Mouse (Mus musculus) regulatory T cell (primary cell): ENCODE measurements around the gene Btbd9.

Source experiments
- in situ Hi-C: fragments of 300-600 bp; cut with MboI, MseI; formaldehyde crosslinking; loops from one replicate; pipeline ENCODE4 v1.15.1; 2025; ENCODE audit warnings: high pct_unique_total_duplicates

Btbd9 gene

DNA sequence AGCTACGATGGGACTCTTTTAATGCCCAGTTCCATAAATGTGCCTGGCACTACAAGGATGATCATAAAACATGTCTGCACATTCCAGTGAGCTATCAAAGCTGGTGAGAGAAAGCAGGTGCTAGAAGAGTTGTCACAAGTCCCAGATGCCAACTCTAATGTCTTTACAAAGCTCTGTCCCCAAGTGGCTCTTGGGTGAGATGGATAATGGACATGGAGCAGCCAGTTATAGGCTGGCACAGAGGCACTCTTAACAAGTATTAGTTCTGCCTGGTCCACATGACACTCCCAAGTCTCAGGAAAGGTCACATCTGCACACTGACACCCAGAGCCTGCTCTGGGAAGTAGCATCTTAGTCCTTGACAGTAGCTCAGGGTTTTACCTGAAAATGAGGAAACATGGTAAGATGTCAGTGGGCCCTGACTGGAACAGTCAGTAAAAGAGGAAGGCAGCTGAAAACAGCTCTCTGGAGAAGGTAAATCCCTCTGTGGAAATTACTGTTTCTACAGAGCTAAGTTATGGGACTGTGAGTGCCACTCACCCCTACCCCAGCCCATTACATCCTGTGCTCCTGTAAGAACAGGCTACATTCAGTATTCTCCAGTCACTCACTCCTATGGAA, 91.7 kb downstream of the Btbd9 start:
- in situ Hi-C loops: no loop called here

DNA sequence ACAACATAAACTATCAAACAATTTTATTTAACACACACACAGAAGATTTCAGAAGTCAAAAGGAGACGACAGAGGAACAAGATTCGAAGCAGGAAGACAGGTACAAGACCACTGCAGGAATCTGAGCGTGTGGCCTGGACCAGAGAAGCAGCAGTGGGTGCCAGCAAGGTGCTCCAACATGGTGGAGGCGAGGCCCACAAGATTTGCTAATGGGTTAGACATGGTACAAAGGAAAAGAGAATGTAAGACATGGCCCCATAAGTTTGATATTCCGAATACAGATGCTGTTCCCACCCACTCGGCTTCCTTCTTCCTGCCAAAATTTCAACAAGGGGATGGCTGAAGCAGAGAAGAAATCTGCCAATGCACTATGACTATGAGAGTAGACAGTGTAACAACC, 94.5 kb downstream of the Btbd9 start:
- in situ Hi-C loops: no loop called here

DNA sequence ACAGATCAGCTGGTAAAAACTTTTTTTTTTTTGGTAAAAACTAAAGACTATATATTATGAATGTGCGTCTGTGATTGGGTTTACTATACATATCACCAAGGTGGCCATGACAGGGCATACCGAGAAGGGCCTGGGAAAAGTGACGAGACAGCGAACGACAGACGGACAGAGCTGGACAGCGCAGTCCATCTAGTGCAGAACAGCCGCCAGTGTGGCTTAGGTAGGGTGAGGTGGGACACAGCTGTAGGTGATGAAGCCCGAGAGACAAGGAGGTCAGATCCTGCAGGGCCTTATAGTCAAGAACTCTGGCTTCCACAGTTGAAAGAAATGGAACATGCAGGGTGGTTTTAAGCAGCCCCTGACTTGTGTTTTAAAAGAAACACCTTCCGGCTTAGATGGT, 94.9 kb downstream of the Btbd9 start:
- in situ Hi-C loops: no loop called here

DNA sequence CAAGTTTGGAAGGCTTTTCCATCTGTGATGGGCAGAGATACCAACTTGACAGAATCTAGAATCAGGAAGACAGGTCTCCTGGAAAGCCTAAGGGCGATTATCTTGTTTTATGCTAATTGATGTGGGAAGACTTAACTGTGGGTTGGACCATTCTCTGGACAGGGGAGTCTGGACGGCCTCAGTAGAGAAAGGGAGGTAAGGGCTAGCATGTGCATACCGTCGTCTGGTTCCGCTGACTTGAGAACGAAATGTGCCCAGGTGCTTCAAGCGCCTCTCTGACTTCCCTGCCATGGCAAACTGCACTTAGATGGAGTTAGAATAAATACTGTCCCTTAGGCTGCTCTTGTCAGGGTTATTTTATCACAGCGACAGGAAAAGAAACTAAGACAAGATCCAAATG, 95.9 kb downstream of the Btbd9 start:
- in situ Hi-C loops: no loop called here

DNA sequence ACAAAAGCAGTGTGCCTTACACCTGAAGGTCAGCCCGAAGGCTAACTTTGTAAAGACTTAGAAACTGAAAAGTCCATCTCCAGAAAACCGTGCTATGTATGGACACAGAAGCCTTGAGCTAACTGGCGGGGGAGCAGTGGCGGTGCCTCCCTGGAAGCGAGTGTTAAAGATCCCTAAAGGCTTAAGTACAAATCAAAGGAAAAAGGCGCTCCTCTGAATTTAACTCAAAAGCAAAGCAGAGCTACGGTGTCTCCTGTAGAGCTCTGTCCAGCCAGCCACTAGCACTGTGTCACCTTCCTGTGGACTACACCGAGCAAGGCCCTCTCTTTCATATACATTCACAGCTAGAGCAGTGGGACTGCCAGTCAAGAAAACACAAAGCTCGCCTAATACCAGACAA, 98.1 kb downstream of the Btbd9 start:
- in situ Hi-C loops: no loop called here

DNA sequence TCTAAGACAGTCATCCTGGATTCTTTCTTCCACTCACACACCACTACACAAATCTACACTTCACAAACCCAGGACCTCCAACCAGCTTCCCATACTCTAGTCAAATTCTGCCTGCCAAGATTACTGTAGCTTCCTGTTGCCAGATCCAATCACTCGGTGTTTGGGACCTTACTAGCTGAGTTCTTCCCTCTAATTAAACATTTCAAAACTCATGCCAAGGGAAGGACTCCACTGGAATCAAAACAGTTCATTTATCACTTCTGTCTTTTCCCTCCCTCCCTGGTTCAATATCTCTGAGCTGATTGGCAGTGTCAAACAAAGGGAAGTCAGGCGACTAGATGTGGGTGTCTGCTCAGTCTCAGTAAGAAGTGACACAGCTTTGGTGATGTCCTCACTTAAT, 101.7 kb downstream of the Btbd9 start:
- in situ Hi-C loops: no loop called here

DNA sequence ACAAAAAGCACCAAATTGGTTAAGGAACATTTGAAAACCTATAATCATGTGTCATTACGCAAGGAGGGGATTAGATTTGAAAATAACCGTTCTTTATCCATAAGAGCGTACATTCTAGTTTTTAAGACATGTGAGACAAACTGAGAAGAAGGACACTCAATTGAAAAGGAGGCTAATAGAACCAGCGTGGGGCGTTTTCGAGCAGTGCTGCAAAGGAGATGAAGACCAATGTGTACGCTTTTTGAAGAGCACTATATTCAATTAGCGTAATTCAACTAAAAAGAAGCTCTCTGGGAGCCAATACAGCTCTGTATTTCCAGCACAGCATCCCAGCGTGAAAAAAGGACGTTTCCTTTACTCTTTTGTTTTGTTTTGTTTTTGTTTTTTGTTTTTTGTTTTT, 103.5 kb downstream of the Btbd9 start:
- in situ Hi-C loops: no loop called here

DNA sequence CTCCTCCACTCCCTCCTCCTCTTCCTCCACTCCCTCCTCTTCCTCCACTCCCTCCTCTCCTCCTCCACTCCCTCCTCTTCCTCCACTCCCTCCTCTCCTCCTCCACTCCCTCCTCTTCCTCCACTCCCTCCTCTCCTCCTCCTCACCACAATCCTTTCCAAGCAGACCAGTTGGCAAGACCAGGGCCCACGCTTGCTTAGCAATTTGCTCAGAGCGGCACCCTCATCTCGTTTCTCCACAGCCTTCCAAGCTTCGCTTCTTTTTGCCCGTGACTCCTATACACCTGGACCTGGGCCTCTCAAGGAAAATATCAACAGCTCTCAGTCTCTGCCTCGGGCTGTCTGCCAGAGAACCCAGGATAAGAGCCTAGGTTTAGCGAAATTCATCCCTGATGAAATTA, 104.8 kb downstream of the Btbd9 start:
- in situ Hi-C loops: no loop called here

DNA sequence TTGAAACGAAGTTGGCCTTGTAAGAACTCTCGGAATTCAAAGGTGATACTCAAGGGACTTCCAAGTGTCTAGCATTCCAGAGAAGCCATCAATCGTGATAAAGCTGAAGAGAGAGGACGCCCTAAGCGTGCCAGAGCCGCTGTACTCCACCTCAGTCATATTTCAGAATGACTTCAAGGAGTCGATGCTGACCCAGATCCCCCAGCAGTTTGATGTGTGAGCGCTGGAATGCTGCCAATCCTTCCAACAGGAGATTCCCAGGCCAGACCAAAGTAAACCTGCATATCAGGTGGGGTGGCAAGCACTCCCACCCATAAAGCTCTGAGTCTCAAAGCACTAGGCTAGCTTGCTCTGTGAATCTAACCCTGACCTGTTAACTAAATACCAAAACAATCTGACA, 105.5 kb downstream of the Btbd9 start:
- in situ Hi-C loops: no loop called here

DNA sequence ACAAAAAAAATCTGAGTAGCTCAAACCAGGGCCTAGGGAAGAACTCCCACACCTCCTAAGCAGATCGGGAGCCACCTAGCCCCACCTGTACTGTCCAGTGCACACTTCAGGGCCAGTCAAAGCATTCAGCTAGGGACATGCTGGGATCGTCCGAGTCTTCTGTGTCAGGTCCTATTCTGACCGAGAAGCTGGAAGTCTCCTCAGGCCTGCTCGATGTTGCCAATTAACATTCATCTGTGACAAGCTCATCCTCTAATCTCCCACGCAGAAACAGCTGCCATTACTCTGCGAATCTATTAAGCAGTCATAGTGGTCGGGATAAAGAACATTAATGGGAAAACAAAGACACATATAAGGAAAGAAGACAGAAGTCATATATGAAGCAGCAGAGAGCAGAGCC, 106.0 kb downstream of the Btbd9 start:
- in situ Hi-C loops: no loop called here

DNA sequence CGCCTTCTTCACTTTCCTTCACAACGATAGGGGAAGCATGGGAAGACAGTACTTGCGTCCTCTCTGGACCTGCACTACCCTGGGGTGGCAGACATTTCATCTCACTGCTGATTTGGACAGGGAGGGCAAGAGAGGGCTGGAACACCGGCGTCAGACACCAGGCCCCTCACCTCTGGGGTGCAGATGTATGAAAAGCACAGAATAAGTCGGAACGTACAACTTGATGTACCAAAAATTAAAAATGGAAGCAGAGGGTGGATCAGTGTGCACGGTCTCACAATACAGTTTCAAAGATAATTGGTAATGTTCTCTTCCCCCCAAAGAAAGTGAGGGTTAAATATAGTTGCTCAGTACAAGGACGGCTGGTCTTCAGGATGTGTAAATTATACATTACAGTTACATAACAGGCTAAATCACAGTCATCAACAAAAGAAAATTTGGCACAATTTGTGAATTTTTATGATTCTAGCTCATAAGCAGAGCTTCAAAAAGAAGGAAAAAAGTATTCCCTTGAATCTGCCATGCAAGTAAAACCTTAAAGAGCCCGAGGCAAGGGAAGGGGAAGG, 106.7 kb downstream of the Btbd9 start:
- in situ Hi-C loops: no loop called here

DNA sequence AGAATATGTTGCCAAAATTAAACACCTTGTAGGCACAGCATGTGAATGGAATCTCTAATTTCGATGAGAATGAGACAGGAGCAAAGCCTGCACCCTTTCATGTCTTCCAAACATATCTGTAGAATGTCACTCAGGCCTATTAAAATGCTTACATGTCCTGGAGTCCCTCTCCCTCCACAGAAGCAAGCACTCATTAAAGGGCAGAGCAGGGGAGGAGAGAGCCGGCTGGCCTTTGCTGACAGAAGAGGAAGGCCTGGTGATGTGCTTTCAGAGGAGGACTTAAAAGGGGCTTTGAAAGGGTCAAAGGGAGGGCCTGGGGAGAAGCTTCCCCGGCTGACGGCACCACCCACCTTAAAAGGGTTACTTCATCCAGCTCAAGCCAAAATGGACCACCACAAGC, 107.9 kb downstream of the Btbd9 start:
- in situ Hi-C loops: no loop called here

DNA sequence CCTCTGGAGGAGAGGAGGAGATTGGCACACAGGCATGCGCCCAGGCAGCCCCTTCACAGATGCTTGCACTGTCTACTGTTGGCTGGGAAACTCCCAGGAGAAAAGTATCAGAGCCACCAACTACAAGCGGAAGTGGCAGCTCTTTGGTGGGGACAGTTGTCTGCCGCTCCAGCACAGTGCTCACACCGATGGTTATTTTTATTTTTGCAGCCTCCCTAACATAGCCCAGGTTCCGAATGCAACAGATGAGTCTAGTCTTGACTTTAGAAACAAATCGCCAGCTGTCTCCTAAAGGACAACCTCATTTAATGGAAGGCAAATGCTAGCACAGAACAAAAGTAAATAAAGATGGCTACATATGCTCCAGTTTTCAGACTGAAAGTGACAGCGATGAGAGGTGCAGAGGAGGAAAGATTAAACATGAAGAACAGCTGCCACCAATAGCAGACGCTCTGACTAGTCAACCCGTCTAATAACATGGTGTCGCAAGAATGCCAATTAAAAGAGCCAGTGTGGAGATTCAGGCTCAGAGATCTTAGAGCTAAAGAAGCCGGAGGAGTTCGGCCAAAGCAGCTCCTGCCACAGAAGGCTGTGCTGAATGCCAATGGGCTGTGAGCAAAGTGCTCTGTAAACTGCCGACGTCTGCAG, 108.6 kb downstream of the Btbd9 start:
- in situ Hi-C loops: no loop called here

DNA sequence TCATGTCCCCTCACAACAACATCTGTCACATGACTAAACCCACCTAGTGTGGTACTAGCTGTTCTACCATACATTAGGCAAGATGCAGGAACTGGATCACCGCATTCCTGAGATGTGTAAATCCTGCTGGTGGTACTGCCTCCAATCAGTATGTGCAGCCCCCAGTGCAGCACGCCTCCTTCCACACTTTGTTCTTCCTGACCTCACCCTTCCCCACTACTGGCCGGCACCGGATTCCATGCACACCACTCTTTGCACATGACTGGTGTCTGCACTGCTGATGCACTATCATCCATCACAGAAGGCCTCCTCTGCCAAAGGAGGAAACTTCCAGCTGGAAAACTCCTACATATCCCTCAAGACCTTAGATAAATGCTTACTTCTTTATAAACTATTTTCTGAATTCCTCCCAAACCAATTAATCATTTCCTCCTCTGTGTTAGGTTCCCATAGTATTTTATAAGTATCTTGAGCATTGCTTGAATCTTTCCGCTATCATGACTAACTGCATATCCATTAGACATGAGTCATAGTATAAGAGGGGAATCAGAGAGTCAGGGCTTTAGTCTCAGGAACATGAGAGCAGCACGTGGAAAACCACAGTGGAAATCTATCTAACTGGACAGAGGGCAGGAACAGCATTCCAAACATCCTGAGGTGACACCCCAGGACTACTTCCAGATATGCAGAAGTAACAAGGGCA, 111.1 kb downstream of the Btbd9 start:
- in situ Hi-C loops: no loop called here

DNA sequence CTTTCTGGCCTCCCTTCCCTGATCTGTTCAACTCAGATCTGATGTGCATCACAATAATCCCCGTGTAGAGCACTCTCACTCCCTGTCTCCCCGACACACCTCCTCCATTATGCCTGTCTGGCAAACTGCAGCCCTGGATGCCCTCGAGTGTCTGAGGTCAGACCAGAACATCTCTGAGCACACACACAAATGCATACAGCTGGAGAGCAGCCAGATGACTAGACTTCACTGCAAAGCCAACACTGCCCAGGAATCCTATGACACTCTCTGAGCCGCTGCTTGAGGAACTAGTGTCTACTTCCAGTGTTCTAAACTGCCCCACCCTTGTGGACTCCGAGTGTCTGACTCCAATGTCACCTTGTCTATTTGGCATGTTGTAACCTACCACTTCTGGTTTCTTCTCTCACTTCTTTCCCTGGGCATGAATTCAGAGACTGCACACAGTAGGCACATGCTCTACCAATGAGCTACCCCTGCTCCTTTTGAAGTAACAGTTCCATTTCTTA, 112.0 kb downstream of the Btbd9 start:
- in situ Hi-C loops: no loop called here

DNA sequence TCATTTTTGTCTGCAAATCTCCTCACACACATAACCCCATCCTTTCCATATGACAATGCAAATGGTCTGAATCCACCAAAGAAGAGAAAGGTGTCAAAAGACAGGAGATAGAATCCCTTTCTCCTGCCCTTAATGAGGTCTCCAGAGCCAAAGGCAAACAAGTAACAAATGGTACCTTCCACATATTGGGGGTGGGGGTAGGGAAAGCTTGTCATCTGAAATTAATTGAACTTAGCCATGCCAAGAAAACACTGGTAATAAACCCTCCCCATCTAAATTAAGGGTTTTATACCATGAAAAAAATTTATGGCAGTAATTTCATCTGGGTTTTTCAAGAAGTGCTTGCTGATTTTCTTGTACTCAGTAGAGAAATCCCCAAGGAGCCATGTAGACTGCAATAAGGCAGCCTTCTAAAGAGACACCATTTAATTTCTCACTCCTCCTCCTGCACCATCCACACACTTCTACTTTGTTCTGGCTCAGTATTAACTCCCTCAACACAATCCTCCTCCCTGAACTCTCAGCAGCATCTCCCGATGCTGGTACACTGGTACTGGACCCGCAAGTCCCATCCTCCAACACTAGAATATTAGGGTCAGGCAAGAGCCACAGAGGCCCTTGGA, 115.5 kb downstream of the Btbd9 start:
- in situ Hi-C loops: no loop called here

DNA sequence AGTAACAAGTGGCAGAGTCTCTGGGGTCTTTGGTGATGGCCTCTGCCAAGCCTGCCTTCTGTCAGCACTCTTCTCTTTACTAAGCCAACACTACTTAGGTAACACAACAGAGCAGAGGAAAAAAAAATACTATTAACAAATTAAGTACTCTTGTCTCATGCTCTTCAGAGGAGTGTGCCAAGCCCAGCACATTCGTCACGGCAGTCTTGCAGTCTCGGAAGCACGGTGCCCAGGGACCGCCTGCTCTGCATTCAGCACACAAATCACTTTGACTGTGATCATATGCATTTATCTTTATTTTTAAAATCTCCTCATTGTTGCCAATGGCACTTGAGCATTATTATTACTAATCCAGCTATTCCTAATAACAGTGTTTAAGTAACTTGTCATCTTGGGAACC, 116.6 kb downstream of the Btbd9 start:
- in situ Hi-C loops: no loop called here

DNA sequence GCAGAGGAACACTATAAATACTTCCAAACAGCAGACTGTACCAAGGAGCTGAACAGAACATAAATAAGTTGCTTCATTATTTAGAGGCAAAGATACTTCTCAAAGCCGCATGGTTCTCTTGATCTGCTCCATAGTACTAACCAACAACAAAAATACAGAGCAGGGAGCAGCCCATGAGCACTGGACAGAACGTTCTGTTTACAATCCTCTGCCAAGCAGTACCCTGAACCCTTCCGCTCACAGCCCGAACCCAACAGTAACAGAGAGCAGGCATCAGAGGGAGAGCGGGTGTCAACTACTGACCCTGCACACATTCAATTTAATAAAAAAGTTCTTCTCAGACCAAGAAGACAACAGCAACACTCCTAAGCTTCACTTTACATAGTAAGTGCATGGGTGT, 117.4 kb downstream of the Btbd9 start:
- in situ Hi-C loops: no loop called here

DNA sequence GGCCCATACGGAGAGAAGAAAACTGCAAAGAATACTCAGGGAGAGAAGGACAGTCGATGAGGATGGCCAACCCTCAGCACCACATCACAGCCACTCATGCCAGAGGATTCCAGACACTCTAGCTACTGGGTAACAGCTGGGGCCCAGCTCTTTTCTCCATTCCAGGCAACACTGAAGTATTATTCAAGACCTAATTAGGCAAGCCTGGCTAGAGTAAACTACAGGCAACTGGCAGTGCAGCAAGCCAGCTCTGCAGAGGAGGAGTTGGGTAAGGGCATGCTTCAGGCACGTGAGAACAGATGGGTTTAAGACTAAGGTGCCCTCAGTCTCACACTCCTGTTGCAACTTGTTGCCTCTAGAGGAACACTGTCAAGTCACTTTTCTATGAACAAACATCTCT, 118.0 kb downstream of the Btbd9 start:
- in situ Hi-C loops: no loop called here

DNA sequence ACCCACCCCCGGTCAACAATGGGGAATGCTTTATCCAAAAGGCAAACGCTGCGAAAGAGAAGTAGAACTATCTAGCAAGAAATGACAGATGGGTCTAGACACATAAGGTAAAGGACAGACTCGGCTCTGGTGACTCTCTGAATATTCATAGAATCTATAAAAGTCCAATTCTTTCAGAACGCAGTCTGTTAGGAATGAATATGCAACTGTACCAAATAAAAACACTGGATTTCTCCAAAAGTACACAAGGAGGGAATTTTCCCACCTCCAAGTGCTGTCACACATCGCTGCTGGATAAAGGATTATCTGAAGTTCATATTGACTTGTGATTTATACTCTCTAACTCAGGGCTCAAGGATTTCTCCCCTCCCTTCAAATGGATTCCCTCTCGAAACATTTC, 118.8 kb downstream of the Btbd9 start:
- in situ Hi-C loops: no loop called here

DNA sequence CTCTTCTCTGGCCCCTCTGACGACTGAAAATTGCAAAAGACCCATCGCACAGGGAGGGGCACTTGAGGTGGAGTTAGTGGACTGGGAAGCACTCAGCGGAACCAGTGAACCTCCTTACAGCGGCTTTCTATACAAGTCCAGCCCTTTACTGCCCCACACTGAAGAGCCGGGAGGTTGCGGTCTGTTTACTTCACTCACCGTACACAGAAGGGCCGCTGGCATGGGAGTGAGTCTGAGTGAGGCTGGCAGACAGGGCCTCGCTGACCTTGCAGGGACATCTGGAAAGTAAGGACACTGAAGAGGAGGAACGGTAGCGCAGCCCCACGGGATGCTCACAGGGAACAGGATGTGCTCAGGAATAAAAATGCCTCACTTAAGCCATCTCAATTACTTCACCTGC, 120.0 kb downstream of the Btbd9 start:
- in situ Hi-C loops: no loop called here

DNA sequence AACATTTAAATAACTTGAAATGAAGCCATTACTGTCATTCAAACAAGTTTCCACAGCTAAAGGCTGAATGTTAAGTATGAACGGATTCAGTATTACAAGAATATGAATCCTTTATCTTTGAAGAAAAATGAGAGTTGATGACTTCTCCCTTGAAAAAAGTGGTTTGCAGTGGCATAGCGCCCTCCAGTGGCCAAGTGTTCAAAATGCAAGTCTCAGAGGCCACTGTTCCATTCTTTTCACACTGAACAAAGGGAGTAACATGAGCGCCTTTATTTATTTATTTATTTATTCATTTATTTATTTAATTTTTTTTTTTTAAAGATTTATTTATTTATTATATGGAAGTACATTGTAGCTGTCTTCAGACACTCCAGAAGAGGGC, 121.4 kb downstream of the Btbd9 start:
- in situ Hi-C loops: no loop called here
